Mouse (Mus musculus) embryonic facial prominence, embryonic 11.5 days (tissue): Measurements from ENCODE around the gene Cacna1i. TPM values are rescaled to one million over a fixed set of nuclear protein-coding genes. Genes with fewer than 3 reads are reported as not detected.

ENCODE experiments used
- ATAC-seq: fragments of 200-750 bp; cut with Nextera tagmentation; replicated peaks from 2 replicates; pipeline ENCODE4 v1.8.0; 2017; ENCODE audit warnings: low read depth; ENCODE audit not compliant: insufficient number of reproducible peaks, low FRiP score, low TSS enrichment
- DNase-seq: peaks from one replicate; pipeline ENCODE4 v3.0.0-alpha.2; 2015; ENCODE audit warnings: low spot score
- H3K27ac ChIP-seq: fragments of 300-500 bp; sonication (generic); replicated peaks from 2 replicates; pipeline ENCODE4 v1.5.1; 2014; ENCODE audit warnings: mild to moderate bottlenecking, low read depth, low read length, control low read depth
- H3K27me3 ChIP-seq: fragments of 300-500 bp; sonication (generic); 2 replicates; pipeline ENCODE4 v1.6.1; 2014; ENCODE audit warnings: mild to moderate bottlenecking, low read length, moderate library complexity, mixed read lengths; ENCODE audit not compliant: control insufficient read depth, insufficient read depth
- H3K36me3 ChIP-seq: fragments of 300-500 bp; sonication (generic); replicated peaks from 2 replicates; pipeline ENCODE4 v1.6.1; 2014; ENCODE audit warnings: low read depth, mild to moderate bottlenecking, low read length, moderate library complexity, mixed read lengths; ENCODE audit not compliant: control insufficient read depth, insufficient read depth
- H3K4me1 ChIP-seq: fragments of 300-500 bp; sonication (generic); 2 replicates; pipeline ENCODE4 v1.6.1; 2014; ENCODE audit warnings: low read length, mixed read lengths; ENCODE audit not compliant: control insufficient read depth, insufficient read depth
- H3K4me2 ChIP-seq: fragments of 300-500 bp; sonication (generic); 2 replicates; pipeline ENCODE4 v1.6.1; 2014; ENCODE audit warnings: low read depth, mild to moderate bottlenecking, control low read depth, low read length, moderate library complexity
- H3K4me3 ChIP-seq: fragments of 300-500 bp; sonication (generic); 2 replicates; pipeline ENCODE4 v1.5.1; 2014; ENCODE audit warnings: low read depth, low read length, control low read depth
- H3K9ac ChIP-seq: fragments of 300-500 bp; sonication (generic); replicated peaks from 2 replicates; pipeline ENCODE4 v1.6.1; 2014; ENCODE audit warnings: mild to moderate bottlenecking, control low read depth, low read length
- H3K9me3 ChIP-seq: fragments of 300-500 bp; sonication (generic); replicated peaks from 2 replicates; pipeline ENCODE4 v1.6.1; 2016; ENCODE audit warnings: mild to moderate bottlenecking, low read length, inconsistent platforms, mixed read lengths; ENCODE audit not compliant: control insufficient read depth
- WGBS: fragments of 180-500 bp; shearing (Covaris S2); extraction: QIAGEN DNeasy Blood & Tissue Kit; methylation state at CpG from one replicate; pipeline ENCODE4 v1.1.7; 2014; 5-methylcytosine and 5-hydroxymethylcytosine counted together
- polyA plus RNA-seq: library from polyadenylated mRNA; unstranded; fragments of >200 nt; fragmentation: Nextera tagmentation; extraction: Ambion mirVana; gene quantifications from 2 replicates; pipeline ENCODE4 v1.2.1, GENCODE M21; 2014

The Cacna1i gene
- polyA plus RNA-seq, 1 experiment from 2014 or later = not detected

DNA sequence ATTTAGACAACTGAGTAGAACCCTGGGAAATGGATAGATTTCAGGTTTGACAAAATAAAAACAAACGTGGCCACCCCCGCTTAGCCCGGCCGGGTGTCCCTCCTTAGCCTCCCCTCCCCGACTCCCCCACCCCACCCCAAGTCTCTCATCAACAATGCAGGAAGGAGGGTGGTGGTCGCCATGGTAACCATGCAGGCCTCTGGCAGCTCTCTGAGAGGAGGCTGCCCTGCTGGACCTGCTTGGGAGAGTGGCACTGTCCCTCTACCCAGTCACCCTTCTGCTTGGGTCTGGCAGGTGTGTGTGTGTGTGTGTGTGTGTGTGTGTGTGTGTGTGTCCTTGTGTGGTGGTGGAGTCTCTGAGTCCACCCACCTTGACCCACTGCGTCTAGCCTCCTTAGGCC is 27.7 kb downstream of the Cacna1i start:
- no peaks in the 10 kb centered on the region for H3K27me3 ChIP-seq
- peaks cover 5% of the 10 kb centered on the region; the same call in 1 of the 2 replicates for H3K4me1 ChIP-seq
- no peak overlapping the region for H3K9ac ChIP-seq
- no peak overlapping the region for H3K4me2 ChIP-seq
- DNase-seq = peak; percentile 14
- no peaks in the 10 kb centered on the region for H3K9me3 ChIP-seq
- H3K4me3 ChIP-seq = no peak overlapping the region
- no peak overlapping the region for H3K27ac ChIP-seq
- ATAC-seq = peak; percentile 66; the same call in 1 of the 2 replicates
- no peaks in the 10 kb centered on the region for H3K36me3 ChIP-seq
- 27% methylated on average over 7 of the region's 7 CpGs for WGBS

DNA sequence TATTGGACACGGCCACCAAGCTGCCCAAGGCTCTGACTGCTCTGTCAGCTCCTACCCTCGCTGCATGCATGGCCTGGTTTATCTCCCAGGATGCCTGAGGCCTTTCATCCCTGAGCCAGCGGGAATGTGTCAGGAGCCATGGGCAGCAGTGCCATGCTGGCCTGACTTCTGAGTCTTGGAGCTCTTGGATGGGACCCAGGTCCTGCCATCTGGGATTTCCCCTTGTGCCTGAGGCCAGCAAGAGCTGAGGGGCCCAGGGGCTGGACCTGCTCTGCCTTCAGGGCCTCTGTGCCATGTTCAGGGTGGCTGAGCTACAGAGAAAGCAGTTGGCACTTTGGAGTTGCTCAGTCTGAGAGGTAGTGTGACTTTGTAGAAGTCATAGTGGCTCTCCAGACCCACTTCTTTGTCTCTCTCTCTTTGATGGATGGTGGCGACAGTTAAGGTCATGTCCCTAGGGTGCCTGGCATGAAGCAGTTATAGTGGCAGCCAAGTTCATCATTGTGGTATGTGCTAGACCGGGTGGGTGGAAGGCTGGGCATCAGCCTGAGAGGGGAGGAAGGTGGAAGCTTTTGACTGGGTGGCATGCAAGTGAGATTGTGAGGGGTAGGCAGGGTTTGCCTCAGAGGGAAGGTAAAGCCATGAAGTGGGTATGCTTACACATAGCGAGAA is 30.1 kb downstream of the Cacna1i start:
- ATAC-seq = no peak
- H3K9me3 ChIP-seq = no peaks in the 10 kb centered on the region
- no peak for DNase-seq
- no peaks in the 10 kb centered on the region for H3K36me3 ChIP-seq
- H3K4me1 ChIP-seq = peaks cover 5% of the 10 kb centered on the region; the same call in 1 of the 2 replicates
- 86% methylated on average over 6 of the region's 6 CpGs for WGBS
- no peak overlapping the region for H3K4me3 ChIP-seq
- no peak overlapping the region for H3K4me2 ChIP-seq
- H3K9ac ChIP-seq = no peak overlapping the region
- H3K27me3 ChIP-seq = no peaks in the 10 kb centered on the region
- no peak overlapping the region for H3K27ac ChIP-seq

- Histone ChIP-seq H3K9me3 (no peaks in the 10 kb centered on the region), H3K27ac (no peak overlapping the region), H3K27me3 (no peaks in the 10 kb centered on the region), H3K4me1 (peaks cover 5% of the 10 kb centered on the region; the same call in 1 of the 2 replicates), H3K9ac (no peak overlapping the region), H3K4me3 (no peak overlapping the region), H3K4me2 (no peak overlapping the region), H3K36me3 (no peaks in the 10 kb centered on the region)
- WGBS = 64% methylated on average over 8 of the region's 8 CpGs
- DNase-seq = no peak
- no peak for ATAC-seq
These were observed 30.9 kb downstream of the Cacna1i start for GRCm38 (mm10) chr15:80317841-80318530.

DNA sequence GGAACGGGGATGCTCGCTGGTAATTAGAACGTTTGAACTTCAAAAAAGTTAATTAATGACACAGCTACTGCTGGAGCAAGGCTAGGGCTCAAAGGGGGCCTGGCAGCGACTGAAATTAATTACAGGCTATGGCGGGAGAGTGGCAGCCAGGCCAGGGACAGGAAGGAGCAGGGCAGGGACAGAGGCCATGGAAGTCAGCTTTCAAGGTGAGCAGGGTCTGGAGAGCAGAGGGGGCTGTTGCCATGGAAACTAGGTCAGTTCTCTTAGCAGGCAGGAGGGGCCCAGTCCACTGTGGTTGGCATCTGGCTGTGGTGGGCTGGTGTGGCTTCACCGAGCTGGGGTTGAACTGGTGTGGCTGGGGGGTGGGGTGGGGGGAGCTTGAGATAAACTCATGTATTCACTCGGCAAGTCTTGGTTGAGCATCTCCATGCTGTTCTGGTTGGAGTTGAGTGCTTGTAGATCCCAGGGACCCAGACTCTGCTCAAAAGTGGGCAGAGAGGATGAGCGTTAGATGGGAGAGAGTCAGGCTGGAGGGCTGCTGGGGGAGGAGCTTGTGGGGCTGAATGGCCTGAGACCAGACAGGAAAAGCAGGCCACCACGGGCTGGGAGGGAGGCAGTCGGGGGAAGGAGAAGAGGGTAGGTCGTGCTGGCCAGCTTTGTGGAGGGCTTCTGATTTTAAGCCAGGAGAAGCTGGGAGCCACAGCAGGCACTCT is 31.7 kb downstream of the Cacna1i start:
- H3K9ac ChIP-seq = no peak overlapping the region
- H3K4me3 ChIP-seq = no peak overlapping the region

GRCm38 (mm10) chr15:80319315-80319714 is 32.3 kb downstream of the Cacna1i start:
- Histone ChIP-seq H3K27me3 (no peaks in the 10 kb centered on the region), H3K9me3 (no peaks in the 10 kb centered on the region), H3K9ac (no peak overlapping the region), H3K4me1 (peaks cover 5% of the 10 kb centered on the region; the same call in 1 of the 2 replicates), H3K36me3 (no peaks in the 10 kb centered on the region), H3K4me3 (no peak overlapping the region), H3K4me2 (no peak overlapping the region), H3K27ac (no peak overlapping the region)
- DNase-seq (no peak), ATAC-seq (no peak)
- 58% methylated on average over 2 of the region's 2 CpGs for WGBS

More for the DNA sequence above, 31.7 kb downstream of the Cacna1i start:
- no peaks in the 10 kb centered on the region for H3K36me3 ChIP-seq
- H3K9me3 ChIP-seq = no peaks in the 10 kb centered on the region
- 12% methylated on average over 11 of the region's 11 CpGs for WGBS
- no peak overlapping the region for H3K27ac ChIP-seq
- H3K27me3 ChIP-seq = no peaks in the 10 kb centered on the region
- H3K4me2 ChIP-seq = no peak overlapping the region
- DNase-seq (peak; percentile 8), ATAC-seq (no peak)
- H3K4me1 ChIP-seq = peaks cover 5% of the 10 kb centered on the region; the same call in 1 of the 2 replicates

DNA sequence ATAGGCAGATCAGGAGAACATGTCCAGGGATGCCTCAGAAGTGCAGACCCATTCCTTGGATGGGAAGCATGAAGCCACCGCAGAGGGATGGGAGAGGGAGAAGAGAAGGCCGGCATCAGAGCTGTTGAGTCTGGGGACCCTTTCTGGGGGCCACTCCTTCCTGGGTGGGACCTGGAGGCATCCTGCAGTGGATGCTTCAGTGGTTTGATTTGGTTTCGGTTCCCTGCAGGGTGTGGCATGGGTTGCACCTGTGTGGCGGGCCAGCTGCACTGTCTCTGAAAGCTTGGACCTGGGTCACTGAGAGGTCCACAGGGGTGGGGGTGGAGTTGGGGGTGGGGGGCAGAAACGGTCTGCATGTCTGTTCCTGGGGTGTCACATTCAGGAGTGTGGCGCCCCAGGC is 32.9 kb downstream of the Cacna1i start:
- Histone ChIP-seq H3K4me2 (no peak overlapping the region), H3K9ac (no peak overlapping the region), H3K27me3 (no peaks in the 10 kb centered on the region), H3K4me3 (no peak overlapping the region), H3K36me3 (no peaks in the 10 kb centered on the region), H3K4me1 (peaks cover 5% of the 10 kb centered on the region; the same call in 1 of the 2 replicates), H3K9me3 (no peaks in the 10 kb centered on the region), H3K27ac (no peak overlapping the region)
- ATAC-seq (no peak), DNase-seq (no peak)
- 89% methylated on average over 6 of the region's 6 CpGs for WGBS

DNA sequence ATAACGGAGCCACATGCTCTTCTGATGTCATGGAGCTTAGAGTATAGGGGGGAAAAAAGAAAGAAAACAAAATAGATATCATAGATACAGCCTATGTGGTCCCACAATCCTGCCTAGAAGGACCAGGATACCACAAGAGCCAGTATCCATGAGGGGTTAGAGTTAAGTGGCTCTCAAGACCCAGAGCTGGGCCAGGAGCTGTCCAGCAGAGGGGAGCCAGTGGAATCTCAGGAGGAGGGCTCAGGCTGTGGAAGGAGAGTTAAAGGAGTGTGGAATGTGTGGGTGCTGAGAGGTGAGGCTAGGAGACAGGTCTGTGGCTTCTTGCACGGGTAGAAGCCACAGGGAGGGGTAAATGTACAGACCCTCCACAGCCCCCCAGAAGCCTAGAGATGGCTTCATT is 38.2 kb downstream of the Cacna1i start:
- Histone ChIP-seq H3K4me3 (no peak overlapping the region), H3K4me2 (no peak overlapping the region), H3K4me1 (no peaks in the 10 kb centered on the region), H3K27me3 (no peaks in the 10 kb centered on the region), H3K27ac (no peak overlapping the region), H3K36me3 (no peaks in the 10 kb centered on the region), H3K9me3 (no peaks in the 10 kb centered on the region), H3K9ac (no peak overlapping the region)
- peak; percentile 31 for DNase-seq
- ATAC-seq = no peak
- WGBS = 79% methylated on average over 2 of the region's 2 CpGs

GRCm38 (mm10) chr15:80325756-80326155 is 38.7 kb downstream of the Cacna1i start:
- WGBS = 82% methylated on average over 9 of the region's 9 CpGs
- DNase-seq (no peak), ATAC-seq (no peak)
- Histone ChIP-seq H3K27ac (no peak overlapping the region), H3K4me2 (no peak overlapping the region), H3K27me3 (no peaks in the 10 kb centered on the region), H3K9ac (no peak overlapping the region), H3K36me3 (no peaks in the 10 kb centered on the region), H3K4me1 (no peaks in the 10 kb centered on the region), H3K4me3 (no peak overlapping the region), H3K9me3 (no peaks in the 10 kb centered on the region)
